Mouse (Mus musculus): ENCODE data around the gene Ankdd1a.

Ankdd1a gene

GRCm38 (mm10) chr9:65519807-65520504 lies at the start of gene Ankdd1a:
Ankdd1a (minus strand) TSS chr9:65520193.
- peak in 1 of 2 experiments; percentile 26 for DNase-seq (ENCODE audit: inconsistent age in 2 of 2, low spot score in 1 of 2)

GRCm38 (mm10) chr9:65569491-65569971 lies 49.5 kb upstream of the Ankdd1a start:
- DNase-seq (ENCODE audit: inconsistent age in 2 of 2, low spot score in 1 of 2), result peak; percentile 51 to 83

- DNase-seq (ENCODE audit: inconsistent age in 2 of 2, low spot score in 1 of 2), result no peak
These were observed 48.8 kb upstream of the Ankdd1a start for GRCm38 (mm10) chr9:65568787-65569186.

GRCm38 (mm10) chr9:65564698-65565097 lies 44.7 kb upstream of the Ankdd1a start:
- no peak for DNase-seq (ENCODE audit: inconsistent age in 2 of 2, low spot score in 1 of 2)

- no peak for DNase-seq (ENCODE audit: inconsistent age in 2 of 2, low spot score in 1 of 2)
These were observed 43.1 kb upstream of the Ankdd1a start for GRCm38 (mm10) chr9:65563073-65563472.

GRCm38 (mm10) chr9:65562081-65562506 lies 42.1 kb upstream of the Ankdd1a start:
- peak; percentile 61 to 77 for DNase-seq (ENCODE audit: inconsistent age in 2 of 2, low spot score in 1 of 2)

- peak; percentile 67 to 80 for DNase-seq (ENCODE audit: inconsistent age in 2 of 2, low spot score in 1 of 2)
These were observed 41.0 kb upstream of the Ankdd1a start for GRCm38 (mm10) chr9:65561016-65561415.

- no peak for DNase-seq (ENCODE audit: inconsistent age in 2 of 2, low spot score in 1 of 2)
These were observed 38.8 kb upstream of the Ankdd1a start for GRCm38 (mm10) chr9:65558806-65559205.

- DNase-seq (ENCODE audit: inconsistent age in 2 of 2, low spot score in 1 of 2), result no peak
These were observed 37.0 kb upstream of the Ankdd1a start for GRCm38 (mm10) chr9:65556979-65557378.

GRCm38 (mm10) chr9:65556349-65556748 lies 36.4 kb upstream of the Ankdd1a start:
- DNase-seq (ENCODE audit: inconsistent age in 2 of 2, low spot score in 1 of 2), result no peak

- no peak for DNase-seq (ENCODE audit: inconsistent age in 2 of 2, low spot score in 1 of 2)
These were observed 35.6 kb upstream of the Ankdd1a start for GRCm38 (mm10) chr9:65555621-65556020.

- no peak for DNase-seq (ENCODE audit: inconsistent age in 2 of 2, low spot score in 1 of 2)
These were observed 35.0 kb upstream of the Ankdd1a start for GRCm38 (mm10) chr9:65555001-65555405.

GRCm38 (mm10) chr9:65552711-65553110 lies 32.7 kb upstream of the Ankdd1a start:
- no peak for DNase-seq (ENCODE audit: inconsistent age in 2 of 2, low spot score in 1 of 2)

- DNase-seq (ENCODE audit: inconsistent age in 2 of 2, low spot score in 1 of 2), result peak; percentile 77 to 90
These were observed 32.1 kb upstream of the Ankdd1a start for GRCm38 (mm10) chr9:65552141-65552540.

GRCm38 (mm10) chr9:65551035-65551434 lies 31.0 kb upstream of the Ankdd1a start:
- peak; percentile 77 to 89 for DNase-seq (ENCODE audit: inconsistent age in 2 of 2, low spot score in 1 of 2)

- DNase-seq (ENCODE audit: inconsistent age in 2 of 2, low spot score in 1 of 2), result no peak
These were observed 30.3 kb upstream of the Ankdd1a start for GRCm38 (mm10) chr9:65550079-65550831.

- no peak for DNase-seq (ENCODE audit: inconsistent age in 2 of 2, low spot score in 1 of 2)
These were observed 29.6 kb upstream of the Ankdd1a start for GRCm38 (mm10) chr9:65549643-65550042.

- DNase-seq (ENCODE audit: inconsistent age in 2 of 2, low spot score in 1 of 2), result no peak
These were observed 29.1 kb upstream of the Ankdd1a start for GRCm38 (mm10) chr9:65549139-65549538.

- DNase-seq (ENCODE audit: inconsistent age in 2 of 2, low spot score in 1 of 2), result peak; percentile 66 to 84
These were observed 28.3 kb upstream of the Ankdd1a start for GRCm38 (mm10) chr9:65548311-65548710.

GRCm38 (mm10) chr9:65547844-65548243 lies 27.9 kb upstream of the Ankdd1a start:
- DNase-seq (ENCODE audit: inconsistent age in 2 of 2, low spot score in 1 of 2), result peak; percentile 61 to 78

GRCm38 (mm10) chr9:65547111-65547510 lies 27.1 kb upstream of the Ankdd1a start:
- peak; percentile 69 to 86 for DNase-seq (ENCODE audit: inconsistent age in 2 of 2, low spot score in 1 of 2)

- peak in 1 of 2 experiments; percentile 88 for DNase-seq (ENCODE audit: inconsistent age in 2 of 2, low spot score in 1 of 2)
These were observed 26.4 kb upstream of the Ankdd1a start for GRCm38 (mm10) chr9:65546413-65546695.
